Mouse (Mus musculus): ENCODE results near the gene Zfp239.

DNA sequence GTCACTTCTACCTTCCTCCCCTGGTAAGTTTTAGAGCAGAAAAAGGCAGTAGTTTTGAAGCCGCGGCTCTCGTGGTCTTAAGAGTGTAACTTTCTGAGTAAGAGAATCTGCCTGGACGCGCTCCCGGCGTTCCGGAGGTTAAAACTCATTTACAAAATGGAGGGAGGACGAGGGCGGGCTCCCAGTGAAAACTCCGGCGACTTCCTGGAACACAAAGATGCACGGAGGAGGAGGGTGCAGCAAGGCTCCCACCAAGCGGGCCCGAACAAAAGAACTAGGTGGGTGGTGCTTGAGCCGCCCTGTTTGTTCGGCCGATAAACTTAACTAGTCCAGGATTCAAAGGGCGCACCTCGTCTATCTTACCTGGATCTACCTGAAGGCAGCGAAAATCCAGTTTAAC is 55.7 kb downstream of the Zfp239 start:
- TF ChIP-seq CTCF (IDR thresholded peaks at IDR 0.05; ENCODE audit: borderline replicate concordance, extremely low read depth, insufficient read depth, insufficient read length): no peak
- TF ChIP-seq POLR2A (IDR thresholded peaks at IDR 0.05; ENCODE audit: borderline replicate concordance, extremely low read depth, insufficient read depth, insufficient read length, poor library complexity, severe bottlenecking): no peak

Measured in brain, embryonic 14.5 days (tissue).